Mouse (Mus musculus) liver, postnatal 0 days (tissue): Measurements from ENCODE around the gene Ankrd55. TPM values are rescaled to one million over a fixed set of nuclear protein-coding genes. Genes with fewer than 3 reads are reported as not detected.

Experiments used
- ATAC-seq: fragments of 200-750 bp; cut with Nextera tagmentation; 2 replicates; pipeline ENCODE4 v1.8.0; 2017; ENCODE audit warnings: mild to moderate bottlenecking, moderate library complexity
- DNase-seq: peaks from one replicate; pipeline ENCODE4 v3.0.0-alpha.2; 2016
- H3K27ac ChIP-seq: fragments of 300-500 bp; sonication (generic); 2 replicates; pipeline ENCODE4 v1.5.1; 2014; ENCODE audit warnings: antibody characterized with exemption, moderate library complexity, mild to moderate bottlenecking, low read depth
- H3K27me3 ChIP-seq: fragments of 300-500 bp; sonication (generic); 2 replicates; pipeline ENCODE4 v1.6.1; 2014; ENCODE audit warnings: low read length, control low read depth, mixed read lengths; ENCODE audit not compliant: insufficient read depth
- H3K36me3 ChIP-seq: fragments of 300-500 bp; sonication (generic); replicated peaks from 2 replicates; pipeline ENCODE4 v1.6.1; 2014; ENCODE audit warnings: mild to moderate bottlenecking, control low read depth, low read length, moderate library complexity, mixed read lengths; ENCODE audit not compliant: insufficient read depth
- H3K4me1 ChIP-seq: fragments of 300-500 bp; sonication (generic); 2 replicates; pipeline ENCODE4 v1.6.1; 2014; ENCODE audit warnings: antibody characterized with exemption, mild to moderate bottlenecking, control low read depth; ENCODE audit not compliant: insufficient read depth
- H3K4me2 ChIP-seq: fragments of 300-500 bp; sonication (generic); 2 replicates; pipeline ENCODE4 v1.6.1; 2014; ENCODE audit warnings: low read depth, mild to moderate bottlenecking, low read length, moderate library complexity, mixed read lengths
- H3K4me3 ChIP-seq: fragments of 300-500 bp; sonication (generic); 2 replicates; pipeline ENCODE4 v1.5.1; 2014; ENCODE audit warnings: low read depth, low read length
- H3K9ac ChIP-seq: fragments of 300-500 bp; sonication (generic); replicated peaks from 2 replicates; pipeline ENCODE4 v1.6.1; 2014; ENCODE audit warnings: mild to moderate bottlenecking, moderate library complexity
- H3K9me3 ChIP-seq: fragments of 300-500 bp; sonication (generic); 2 replicates; pipeline ENCODE4 v1.6.1; 2016; ENCODE audit warnings: mild to moderate bottlenecking, control low read depth, low read length, mixed read lengths
- CTCF ChIP-seq: sonication (generic); IDR thresholded peaks from 2 replicates; pipeline ENCODE4 v1.5.1; 2016; ENCODE audit warnings: antibody characterized with exemption, low read depth
- EP300 ChIP-seq: IDR thresholded peaks from 2 replicates; pipeline ENCODE4 v1.6.1; 2016; ENCODE audit warnings: antibody characterized with exemption, low read depth, mild to moderate bottlenecking
- WGBS: fragments of 180-500 bp; shearing (Covaris S2); extraction: QIAGEN DNeasy Blood & Tissue Kit; methylation state at CpG from one replicate; pipeline ENCODE4 v1.1.7; 2014; ENCODE audit not compliant: insufficient replicate concordance; 5-methylcytosine and 5-hydroxymethylcytosine counted together
- polyA plus RNA-seq: library from polyadenylated mRNA; unstranded; fragments of >200 nt; fragmentation: Nextera tagmentation; extraction: Ambion mirVana; gene quantifications from 2 replicates; pipeline ENCODE4 v1.2.1, GENCODE M21; 2015

Gene Ankrd55
- polyA plus RNA-seq, 1 experiment from 2014 or later: 1.3 TPM

DNA sequence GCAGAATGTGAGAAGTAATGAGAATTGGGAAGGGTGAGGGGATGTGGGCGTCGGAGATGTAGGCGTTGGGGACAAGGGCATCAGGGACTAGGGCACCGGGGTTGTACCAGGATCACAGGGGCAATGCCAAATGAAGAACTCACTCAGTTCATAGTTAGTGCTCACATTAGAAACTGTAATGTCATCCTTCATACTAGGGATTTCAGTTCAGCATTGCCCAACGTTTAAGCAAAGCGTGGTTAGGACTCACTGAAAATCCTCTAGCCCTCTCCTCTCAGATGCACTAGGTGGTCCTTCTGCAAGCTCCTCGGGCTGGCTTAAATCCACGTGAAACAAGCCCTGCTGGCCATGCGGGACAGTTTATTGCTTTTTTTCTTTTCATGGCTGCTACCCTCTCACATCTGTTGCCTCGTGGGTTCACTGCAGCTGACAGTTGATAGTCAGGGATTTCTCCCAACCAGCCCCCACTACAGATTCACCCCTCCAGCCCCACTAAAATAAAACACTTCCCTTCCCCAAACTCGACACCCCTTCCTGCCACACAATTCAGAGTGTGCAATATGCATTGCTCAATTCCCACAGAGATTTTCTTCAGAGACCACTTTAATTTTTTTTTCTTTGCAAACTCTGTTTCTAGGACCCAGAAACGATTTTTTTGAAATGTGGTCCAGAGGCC lies 35.5 kb downstream of the Ankrd55 start:
- Histone ChIP-seq H3K4me3 (no peak overlapping the region), H3K36me3 (no peaks in the 10 kb centered on the region), H3K4me2 (no peak overlapping the region; the same call in 1 of the 2 replicates), H3K27me3 (no peaks in the 10 kb centered on the region), H3K27ac (no peak overlapping the region), H3K9me3 (no peaks in the 10 kb centered on the region), H3K4me1 (no peaks in the 10 kb centered on the region; the same call in 1 of the 2 replicates), H3K9ac (no peak overlapping the region)
- no peak for ATAC-seq
- no peak for TF ChIP-seq EP300
- DNase-seq: no peak
- 51% methylated on average over 12 of the region's 12 CpGs for WGBS

DNA sequence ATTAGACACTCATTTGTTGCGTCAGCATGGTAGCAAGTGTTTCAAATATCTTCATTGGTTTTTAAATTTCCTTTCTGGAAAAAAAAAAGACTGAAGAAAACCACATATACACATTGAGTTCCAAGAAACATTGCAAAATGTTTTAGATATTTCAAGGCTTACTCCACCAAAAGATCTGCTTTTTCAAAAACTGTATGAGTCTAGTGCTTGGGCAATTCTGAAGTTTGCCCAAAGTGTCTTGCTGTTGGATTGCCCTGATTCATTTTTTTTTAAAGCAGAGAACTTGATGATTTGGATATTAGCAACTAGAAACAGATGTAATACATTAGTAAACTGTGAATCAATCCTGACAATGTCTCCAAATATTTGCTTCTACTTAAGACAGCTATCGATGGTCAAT lies 36.9 kb downstream of the Ankrd55 start:
- H3K27ac ChIP-seq: no peak overlapping the region
- no peak overlapping the region for H3K4me2 ChIP-seq
- no peak for ATAC-seq
- H3K4me1 ChIP-seq: no peaks in the 10 kb centered on the region; the same call in 1 of the 2 replicates
- DNase-seq: no peak
- H3K9ac ChIP-seq: no peak overlapping the region
- no peak for TF ChIP-seq EP300
- TF ChIP-seq CTCF: no peak
- H3K27me3 ChIP-seq: no peaks in the 10 kb centered on the region
- no peaks in the 10 kb centered on the region for H3K36me3 ChIP-seq
- H3K4me3 ChIP-seq: no peak overlapping the region
- WGBS: 69% methylated on average over 2 of the region's 2 CpGs
- H3K9me3 ChIP-seq: no peaks in the 10 kb centered on the region

DNA sequence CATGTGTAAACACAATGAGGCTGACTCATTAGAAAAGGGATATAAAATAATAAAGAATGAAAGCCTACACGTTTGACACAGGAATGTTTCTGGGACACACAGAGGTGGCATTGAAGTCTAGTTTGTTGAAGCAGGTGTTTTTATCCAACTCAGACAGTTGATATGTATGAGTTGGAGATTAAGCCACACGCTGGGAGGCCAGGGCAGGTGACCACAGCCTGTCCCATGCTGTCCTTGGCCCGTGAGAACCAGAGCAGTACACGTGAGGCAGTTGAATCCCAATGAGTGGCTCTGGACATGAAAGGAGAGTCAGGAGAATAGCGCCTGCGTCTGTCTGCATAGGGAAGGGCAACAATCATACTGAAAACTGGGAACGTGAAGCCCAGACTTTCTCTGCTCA lies 38.2 kb downstream of the Ankrd55 start:
- Histone ChIP-seq H3K9me3 (no peaks in the 10 kb centered on the region), H3K4me1 (no peaks in the 10 kb centered on the region; the same call in 1 of the 2 replicates), H3K27ac (no peak overlapping the region), H3K27me3 (no peaks in the 10 kb centered on the region), H3K4me3 (no peak overlapping the region), H3K4me2 (no peak overlapping the region), H3K36me3 (no peaks in the 10 kb centered on the region), H3K9ac (no peak overlapping the region)
- ATAC-seq (no peak), DNase-seq (no peak)
- TF ChIP-seq EP300 (no peak), CTCF (no peak)
- 82% methylated on average over 7 of the region's 7 CpGs for WGBS

DNA sequence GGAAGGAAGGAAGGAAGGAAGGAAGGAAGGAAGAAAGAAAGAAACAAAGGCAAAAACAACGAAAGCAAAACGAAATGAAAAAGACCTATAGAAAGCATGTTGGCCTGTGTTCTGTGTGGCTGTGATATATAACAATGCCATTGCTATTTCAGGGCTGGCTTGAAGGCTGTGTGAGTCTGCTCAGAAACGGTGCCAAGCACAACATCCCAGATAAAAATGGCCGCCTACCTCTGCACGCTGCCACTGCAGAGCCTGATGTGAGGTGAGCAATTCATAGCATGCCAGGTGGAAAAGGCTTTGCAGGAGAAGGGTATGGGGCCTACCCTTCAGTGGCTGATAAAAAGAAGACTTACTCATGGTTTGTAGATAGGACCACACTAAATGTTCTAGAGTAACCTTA lies 38.7 kb downstream of the Ankrd55 start:
- 81% methylated on average over 5 of the region's 5 CpGs for WGBS
- no peak overlapping the region for H3K4me3 ChIP-seq
- no peak for TF ChIP-seq CTCF
- no peak for TF ChIP-seq EP300

GRCm38 (mm10) chr13:112327511-112327910 lies 39.3 kb downstream of the Ankrd55 start:
- peak; percentile 72 for ATAC-seq
- no peak for DNase-seq
- 51% methylated on average over 4 of the region's 4 CpGs for WGBS

More for the DNA sequence above, 38.7 kb downstream of the Ankrd55 start:
- H3K36me3 ChIP-seq: no peaks in the 10 kb centered on the region
- H3K4me1 ChIP-seq: no peaks in the 10 kb centered on the region; the same call in 1 of the 2 replicates
- DNase-seq (no peak), ATAC-seq (no peak)
- no peaks in the 10 kb centered on the region for H3K27me3 ChIP-seq
- H3K9me3 ChIP-seq: no peaks in the 10 kb centered on the region
- no peak overlapping the region for H3K4me2 ChIP-seq
- no peak overlapping the region for H3K27ac ChIP-seq
- H3K9ac ChIP-seq: no peak overlapping the region

GRCm38 (mm10) chr13:112330257-112330656 lies 42.0 kb downstream of the Ankrd55 start:
- no peaks in the 10 kb centered on the region for H3K27me3 ChIP-seq
- H3K27ac ChIP-seq: no peak overlapping the region
- H3K9me3 ChIP-seq: no peaks in the 10 kb centered on the region
- DNase-seq (no peak), ATAC-seq (no peak)
- 83% methylated on average over 6 of the region's 6 CpGs for WGBS
- H3K9ac ChIP-seq: no peak overlapping the region
- no peak overlapping the region for H3K4me3 ChIP-seq
- TF ChIP-seq EP300: no peak
- no peak for TF ChIP-seq CTCF
- H3K4me2 ChIP-seq: no peak overlapping the region
- H3K4me1 ChIP-seq: no peaks in the 10 kb centered on the region; the same call in 1 of the 2 replicates
- no peaks in the 10 kb centered on the region for H3K36me3 ChIP-seq

More at GRCm38 (mm10) chr13:112327511-112327910, 39.3 kb downstream of the Ankrd55 start:
- Histone ChIP-seq H3K9ac (no peak overlapping the region), H3K27ac (0 out of 2 replicates have a peak overlapping the region, but pooled peaks have one; percentile 22), H3K4me3 (no peak overlapping the region), H3K27me3 (no peaks in the 10 kb centered on the region), H3K36me3 (no peaks in the 10 kb centered on the region), H3K4me1 (no peaks in the 10 kb centered on the region; the same call in 1 of the 2 replicates), H3K4me2 (no peak overlapping the region), H3K9me3 (no peaks in the 10 kb centered on the region)
- no peak for TF ChIP-seq CTCF
- no peak for TF ChIP-seq EP300
